Mouse (Mus musculus) intestine, embryonic 14.5 days (tissue): ENCODE data around the gene Erf. TPM values are rescaled to one million over a fixed set of nuclear protein-coding genes. Genes with fewer than 3 reads are reported as not detected.
"Not testable (repeated sequence)": the region's sequence is repeated elsewhere in the genome, so short reads cannot be mapped to it uniquely, and the experiment has no call there.

Source experiments
- ATAC-seq: fragments of 200-750 bp; cut with Nextera tagmentation; replicated peaks from 2 replicates; pipeline ENCODE4 v1.8.0; 2017; ENCODE audit warnings: low read depth, moderate number of reproducible peaks, moderate TSS enrichment, moderate library complexity; ENCODE audit not compliant: low FRiP score, low TSS enrichment
- DNase-seq: peaks from one replicate; pipeline ENCODE4 v3.0.0-alpha.2; 2018; ENCODE audit warnings: low spot score
- H3K27ac ChIP-seq: fragments of 300-500 bp; sonication (generic); 2 replicates; pipeline ENCODE4 v1.5.1; 2014; ENCODE audit warnings: low read depth, mild to moderate bottlenecking, control low read depth
- H3K27me3 ChIP-seq: fragments of 300-500 bp; sonication (generic); replicated peaks from 2 replicates; pipeline ENCODE4 v1.6.1; 2014; ENCODE audit warnings: low read length, control low read depth; ENCODE audit not compliant: control insufficient read depth, insufficient read depth
- H3K36me3 ChIP-seq: fragments of 300-500 bp; sonication (generic); 2 replicates; pipeline ENCODE4 v1.6.1; 2014; ENCODE audit warnings: low read length, control low read depth; ENCODE audit not compliant: control insufficient read depth, insufficient read depth
- H3K4me1 ChIP-seq: fragments of 300-500 bp; sonication (generic); replicated peaks from 2 replicates; pipeline ENCODE4 v1.6.1; 2014; ENCODE audit warnings: low read length, control low read depth, mixed read lengths; ENCODE audit not compliant: control insufficient read depth, insufficient read depth
- H3K4me2 ChIP-seq: fragments of 300-500 bp; sonication (generic); 2 replicates; pipeline ENCODE4 v1.6.1; 2014; ENCODE audit warnings: low read length
- H3K4me3 ChIP-seq: fragments of 300-500 bp; sonication (generic); 2 replicates; pipeline ENCODE4 v1.5.1; 2014; ENCODE audit warnings: low read depth, low read length, control low read depth, mixed read lengths
- H3K9ac ChIP-seq: fragments of 300-500 bp; sonication (generic); 2 replicates; pipeline ENCODE4 v1.6.1; 2014; ENCODE audit warnings: mild to moderate bottlenecking, low read length
- H3K9me3 ChIP-seq: fragments of 300-500 bp; sonication (generic); 2 replicates; pipeline ENCODE4 v1.6.1; 2016; ENCODE audit warnings: low read length, control low read depth; ENCODE audit not compliant: control insufficient read depth
- WGBS: fragments of 180-500 bp; shearing (Covaris S2); extraction: QIAGEN DNeasy Blood & Tissue Kit; methylation state at CpG from one replicate; pipeline ENCODE4 v1.1.7; 2014; 5-methylcytosine and 5-hydroxymethylcytosine counted together
- polyA plus RNA-seq: library from polyadenylated mRNA; unstranded; fragments of >200 nt; fragmentation: Nextera tagmentation; extraction: Ambion mirVana; gene quantifications from 2 replicates; pipeline ENCODE4 v1.2.1, GENCODE M21; 2014

Erf gene
- polyA plus RNA-seq, 1 experiment from 2014 or later, result 22.0 TPM

DNA sequence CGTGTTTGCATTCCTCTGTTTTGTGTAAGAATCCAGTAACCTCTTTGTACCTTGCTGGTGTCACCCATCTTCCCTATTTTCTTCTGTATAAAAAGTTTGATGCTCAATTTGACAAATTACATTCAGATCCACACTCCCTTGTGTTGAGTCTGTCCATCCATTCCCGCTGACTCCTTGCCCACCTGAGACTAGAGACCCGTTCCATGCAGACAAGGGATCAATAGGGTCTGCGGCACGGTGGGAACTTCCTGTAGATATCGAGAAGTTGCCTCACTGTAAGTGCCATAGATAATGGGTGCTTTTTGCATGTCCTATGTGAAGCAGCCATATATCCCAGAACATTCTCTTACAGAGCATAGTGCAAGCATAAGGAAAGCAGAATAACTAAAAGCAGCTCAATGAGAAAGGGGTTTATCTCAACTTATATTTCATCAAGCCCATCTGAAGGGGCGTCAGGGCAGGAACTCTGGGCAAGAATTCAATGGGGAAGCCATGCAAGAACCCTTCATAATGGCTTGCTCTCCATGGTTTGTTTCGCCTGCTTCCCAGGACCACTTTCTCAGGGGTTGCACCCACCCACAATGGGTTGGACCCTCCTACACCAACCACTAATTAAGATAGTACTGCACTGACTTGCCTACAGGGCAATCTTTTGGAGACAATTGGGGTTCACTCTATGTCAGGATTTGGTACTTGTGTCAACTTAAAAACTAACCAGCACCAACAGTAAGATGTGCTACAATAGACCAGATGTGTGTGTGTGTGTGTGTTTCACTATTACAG, 15.8 kb upstream of the Erf start:
- Histone ChIP-seq H3K27me3 (no peaks in the 10 kb centered on the region), H3K4me3 (no peak overlapping the region), H3K4me1 (peaks cover 19% of the 10 kb centered on the region), H3K9ac (peak overlapping the region; percentile 67; the same call in 1 of the 2 replicates), H3K36me3 (0 out of 2 replicates have a peak, but pooled peaks cover 5% of the 10 kb centered on the region), H3K4me2 (peak overlapping the region; percentile 77), H3K9me3 (no peaks in the 10 kb centered on the region), H3K27ac (no peak overlapping the region)
- 84% methylated on average over 8 of the region's 8 CpGs for WGBS
- ATAC-seq (no peak), DNase-seq (no peak)

DNA sequence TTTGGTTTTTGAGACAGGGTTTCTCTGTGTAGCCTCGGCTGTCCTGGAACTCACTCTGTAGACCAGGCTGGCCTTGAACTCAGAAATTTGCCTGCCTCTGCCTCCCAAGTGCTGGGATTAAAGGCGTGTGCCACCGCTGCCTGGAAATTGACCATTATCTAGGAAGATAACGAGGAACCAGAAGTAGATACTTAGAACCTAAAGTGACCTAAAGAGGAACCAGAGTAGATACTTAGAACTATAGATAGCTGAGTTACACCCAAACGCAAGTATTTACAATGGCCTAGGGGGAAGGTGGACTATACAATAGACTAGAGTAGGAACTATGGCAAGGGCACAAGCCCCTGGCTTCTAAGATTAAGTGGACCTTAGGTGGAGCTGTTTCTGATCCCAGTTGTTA, 15.2 kb upstream of the Erf start:
- 85% methylated on average over 5 of the region's 5 CpGs for WGBS
- H3K4me1 ChIP-seq, result peaks cover 19% of the 10 kb centered on the region
- H3K27me3 ChIP-seq, H3K9ac ChIP-seq, H3K4me2 ChIP-seq, H3K4me3 ChIP-seq, DNase-seq, ATAC-seq, H3K9me3 ChIP-seq, H3K36me3 ChIP-seq, H3K27ac ChIP-seq: not testable (repeated sequence)

DNA sequence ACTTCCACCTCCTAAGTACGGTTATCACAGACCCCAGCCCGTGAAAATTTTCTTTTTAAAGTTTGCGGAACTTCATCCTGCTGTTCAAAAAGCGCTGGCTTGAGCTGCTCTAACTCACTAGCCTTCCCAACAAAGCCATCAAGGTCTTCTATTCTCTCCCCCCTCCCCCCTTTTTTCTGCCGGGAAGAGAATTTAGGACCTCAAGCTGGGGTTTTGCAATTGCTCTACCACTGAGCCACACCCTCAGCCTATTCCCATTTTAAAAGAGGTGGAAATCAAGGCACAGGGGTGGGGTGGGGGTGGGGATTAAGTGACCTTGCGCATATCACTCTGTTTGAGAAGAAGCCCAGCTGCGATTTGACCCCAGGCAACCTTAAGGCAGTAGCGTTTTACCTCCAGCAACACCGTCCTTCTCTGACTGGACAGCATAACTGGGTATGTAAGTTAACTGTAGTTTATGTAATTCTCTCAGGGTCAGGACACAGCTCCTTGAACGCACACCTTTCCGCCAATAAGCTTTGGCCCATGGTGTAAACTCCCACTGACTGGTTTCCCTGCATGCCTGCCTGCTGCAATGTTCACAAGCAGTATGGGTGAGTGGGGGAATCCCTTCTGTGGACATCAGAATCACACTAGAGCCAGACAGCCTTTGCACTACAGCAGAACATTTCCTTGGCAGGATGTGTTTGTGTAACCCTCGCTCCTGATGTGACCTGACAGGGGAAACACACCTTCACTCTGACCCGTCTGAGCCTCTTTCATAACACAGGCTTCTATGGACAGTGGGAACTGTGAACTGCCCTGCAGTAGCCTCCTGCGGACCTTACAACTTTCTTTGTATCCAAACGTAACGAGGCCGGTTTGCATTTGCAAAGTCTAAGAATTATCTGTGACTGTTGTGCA, 13.7 kb upstream of the Erf start:
- H3K9me3 ChIP-seq, result no peaks in the 10 kb centered on the region
- no peak overlapping the region for H3K4me3 ChIP-seq
- no peak for ATAC-seq
- peaks cover 11% of the 10 kb centered on the region for H3K4me1 ChIP-seq
- no peak overlapping the region for H3K27ac ChIP-seq
- H3K4me2 ChIP-seq, result no peak overlapping the region
- H3K27me3 ChIP-seq, result no peaks in the 10 kb centered on the region
- H3K9ac ChIP-seq, result no peak overlapping the region
- no peak for DNase-seq
- no peaks in the 10 kb centered on the region for H3K36me3 ChIP-seq
- 24% methylated on average over 17 of the region's 17 CpGs for WGBS

DNA sequence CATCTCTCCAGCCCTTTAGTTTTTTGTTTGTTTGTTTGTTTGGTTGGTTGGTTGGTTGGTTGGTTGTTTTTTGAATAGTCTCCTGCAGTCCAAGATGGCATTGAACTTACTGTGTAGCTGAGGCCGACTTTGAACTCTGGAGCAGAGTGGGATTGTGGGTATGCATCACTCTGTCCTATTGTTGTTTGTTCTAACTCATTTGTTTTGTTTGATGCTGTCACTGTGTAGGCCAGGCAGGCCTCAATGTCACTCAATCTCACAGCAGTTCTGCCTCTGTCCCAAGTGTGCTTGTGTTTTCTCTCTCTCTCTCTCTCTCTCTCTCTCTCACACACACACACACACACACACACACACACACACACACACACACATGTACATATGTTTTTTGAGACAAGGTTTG, 11.3 kb upstream of the Erf start:
- Histone ChIP-seq H3K4me2 (no peak overlapping the region), H3K4me1 (peaks cover 4% of the 10 kb centered on the region), H3K9me3 (no peaks in the 10 kb centered on the region), H3K4me3 (no peak overlapping the region), H3K27ac (no peak overlapping the region), H3K36me3 (no peaks in the 10 kb centered on the region), H3K9ac (no peak overlapping the region), H3K27me3 (no peaks in the 10 kb centered on the region)
- no peak for ATAC-seq
- no peak for DNase-seq
- 71% methylated on average over 1 of the region's 1 CpGs for WGBS

DNA sequence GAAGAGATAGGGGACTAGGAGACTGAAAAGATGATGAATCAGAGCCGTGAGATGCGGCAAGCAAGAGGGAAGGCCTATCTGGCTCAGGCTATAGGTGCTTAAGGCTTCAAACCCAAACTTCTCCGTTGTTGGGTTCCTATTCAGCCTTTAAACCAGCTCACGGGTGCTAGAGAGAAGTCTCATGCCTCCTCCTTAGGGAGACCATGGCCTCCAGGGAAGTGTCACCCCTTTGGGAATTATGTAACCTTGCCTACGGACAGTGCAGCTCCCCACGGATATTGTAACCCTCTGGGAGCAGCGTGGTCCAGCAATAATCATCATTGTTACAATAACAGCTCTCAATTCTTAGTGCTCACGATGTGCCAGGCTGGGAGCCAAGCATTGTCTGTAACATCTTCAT, 1.3 kb upstream of the Erf start:
- peak overlapping the region; percentile 98 for H3K4me2 ChIP-seq
- no peaks in the 10 kb centered on the region for H3K36me3 ChIP-seq
- H3K4me3 ChIP-seq, result peak overlapping the region; percentile 97
- H3K4me1 ChIP-seq, result peaks cover 25% of the 10 kb centered on the region
- peak overlapping the region; percentile 97 for H3K27ac ChIP-seq
- no peaks in the 10 kb centered on the region for H3K27me3 ChIP-seq
- DNase-seq (no peak), ATAC-seq (no peak)
- WGBS, result 14% methylated on average over 8 of the region's 8 CpGs
- H3K9ac ChIP-seq, result peak overlapping the region; percentile 97
- no peaks in the 10 kb centered on the region for H3K9me3 ChIP-seq

DNA sequence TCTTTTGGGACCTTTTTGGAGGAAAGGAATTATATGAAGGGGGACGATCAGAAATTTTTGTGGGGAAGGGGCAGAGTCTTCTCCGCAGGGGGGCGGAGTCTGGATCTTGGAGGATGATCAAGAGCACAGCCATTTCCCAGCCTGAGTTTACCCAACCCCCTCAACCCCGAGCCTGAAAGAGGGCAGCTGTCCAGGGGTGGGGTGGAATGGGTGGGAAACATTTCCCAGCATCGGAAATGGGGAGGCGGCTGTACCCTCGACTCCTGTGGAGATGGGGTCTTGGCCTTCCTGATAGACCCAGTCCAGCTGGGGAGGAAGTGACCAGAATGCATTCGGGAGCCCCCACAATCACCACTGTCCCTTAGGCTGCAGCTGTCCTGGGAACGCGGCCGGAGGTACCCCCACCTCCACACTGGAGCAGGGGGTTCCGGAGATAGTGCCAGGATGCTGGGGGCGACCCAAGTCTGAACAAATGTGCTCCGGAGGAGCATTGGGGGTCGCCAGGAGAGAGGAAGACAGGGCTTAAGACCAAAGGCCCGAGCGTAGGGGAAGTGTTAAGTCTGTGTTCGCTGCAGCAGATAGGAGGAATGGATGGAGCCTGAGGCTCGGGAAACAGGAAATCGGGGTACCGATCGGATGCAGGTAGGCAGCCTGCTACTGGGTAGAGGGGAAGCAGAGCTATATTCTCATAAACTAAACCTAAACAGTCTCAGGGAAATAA, 670 bp upstream of the Erf start:
- Histone ChIP-seq H3K4me2 (peak overlapping the region; percentile 98), H3K36me3 (0 out of 2 replicates have a peak, but pooled peaks cover 1% of the 10 kb centered on the region), H3K4me1 (peaks cover 31% of the 10 kb centered on the region), H3K4me3 (peak overlapping the region; percentile 97), H3K27ac (peak overlapping the region; percentile 97), H3K9me3 (no peaks in the 10 kb centered on the region), H3K9ac (peak overlapping the region; percentile 97), H3K27me3 (no peaks in the 10 kb centered on the region)
- 5% methylated on average over 22 of the region's 22 CpGs for WGBS
- ATAC-seq, result peak; percentile 34
- DNase-seq, result peak; percentile 72

DNA sequence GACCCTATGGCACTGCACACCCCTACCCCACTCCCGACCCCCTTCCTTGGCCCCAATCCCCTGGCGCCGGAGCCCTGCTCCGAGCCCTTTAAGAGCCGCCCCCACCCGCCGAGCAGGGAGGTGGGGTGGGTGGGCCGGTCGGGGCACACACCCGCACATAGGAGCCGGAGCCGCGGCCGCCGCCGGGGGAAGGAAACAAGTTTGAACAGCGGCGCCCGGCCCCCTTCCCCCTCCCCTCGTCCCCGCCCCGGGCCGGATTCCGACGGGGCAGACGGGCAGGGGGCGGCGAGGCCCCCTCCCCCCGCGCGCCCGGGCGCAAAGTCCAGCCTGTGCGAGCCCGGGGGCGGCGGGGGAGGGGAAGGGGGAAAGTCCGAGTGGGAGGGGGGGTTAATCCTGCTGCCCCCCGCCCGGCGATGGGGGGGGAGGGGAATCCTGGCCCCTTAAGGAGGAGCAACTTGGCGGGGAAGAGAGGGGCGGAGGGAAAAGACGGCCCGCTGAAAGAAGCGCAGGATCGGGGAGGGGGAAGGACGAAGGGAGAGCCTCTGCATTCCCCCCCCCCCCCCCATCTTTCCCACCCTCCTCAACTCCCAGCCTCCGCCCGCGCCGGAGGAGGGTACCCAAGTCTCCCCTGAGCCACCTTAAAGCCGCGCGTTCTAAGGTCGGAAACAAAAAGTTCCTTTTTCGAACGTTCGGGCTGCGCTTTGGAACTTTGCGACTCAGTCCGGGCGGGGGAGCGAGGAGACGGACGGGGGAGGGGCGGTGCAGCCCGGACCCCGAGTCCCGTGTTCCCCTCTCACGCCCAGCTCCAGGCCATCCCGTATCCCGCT, 1.0 kb downstream of the Erf start:
- DNase-seq (peak; percentile 90), ATAC-seq (peak; percentile 56)
- Histone ChIP-seq H3K4me1 (peaks cover 36% of the 10 kb centered on the region), H3K9ac (peak overlapping the region; percentile 97), H3K4me2 (peak overlapping the region; percentile 98), H3K36me3 (peaks cover 18% of the 10 kb centered on the region), H3K27me3 (no peaks in the 10 kb centered on the region), H3K4me3 (peak overlapping the region; percentile 97), H3K9me3 (no peaks in the 10 kb centered on the region), H3K27ac (peak overlapping the region; percentile 97)
- WGBS, result under 1% methylated on average over 48 of the region's 73 CpGs
